Mouse (Mus musculus) macrophage (primary cell): Measurements from ENCODE around the gene Ajap1. TPM values are rescaled to one million over a fixed set of nuclear protein-coding genes. Genes with fewer than 3 reads are reported as not detected.

Experiments used
- H3K27ac ChIP-seq: fragments of 350-480 bp; formaldehyde crosslinking; 2 replicates; pipeline ENCODE4 v1.9.0; 2021
- H3K36me3 ChIP-seq: fragments of 350-480 bp; formaldehyde crosslinking; 2 replicates; pipeline ENCODE4 v1.9.0; 2021; ENCODE audit errors: inconsistent target
- H3K4me3 ChIP-seq: fragments of 350-480 bp; formaldehyde crosslinking; 2 replicates; pipeline ENCODE4 v1.9.0; 2021; ENCODE audit errors: inconsistent target
- H3K79me2 ChIP-seq: fragments of 350-480 bp; formaldehyde crosslinking; 2 replicates; pipeline ENCODE4 v1.9.0; 2021; ENCODE audit errors: inconsistent target
- WGBS: methylation state at CpG from one replicate; pipeline ENCODE4 v1.1.7; 2026; ENCODE audit warnings: inconsistent platforms; ENCODE audit not compliant: missing documents; 5-methylcytosine and 5-hydroxymethylcytosine counted together
- polyA plus RNA-seq: library from polyadenylated mRNA; stranded (reverse); fragments of 250-400 nt; gene quantifications from 3 replicates; pipeline ENCODE4 v1.2.4, GENCODE M21; 2018; ENCODE audit warnings: inconsistent platforms
- total RNA-seq, 78 experiments: library from RNA; depleted of rRNA; stranded (reverse); fragments of 250-400 nt; gene quantifications; 1 replicate in 9 of 78; 2 replicates in 24 of 78; 3 replicates in 43 of 78; 4 replicates in 2 of 78; pipeline ENCODE4 v1.2.4; 2018; ENCODE audit warnings: inconsistent platforms in 56 of 78

Ajap1 gene
- total RNA-seq (2018; cell fraction: chromatin; rRNA removed), result not detected
- total RNA-seq (2018; cell fraction: cytosol; rRNA removed), result not detected
- total RNA-seq (2018; cell fraction: nucleus; rRNA removed), result not detected
- polyA plus RNA-seq, result not detected in 3 replicates

DNA sequence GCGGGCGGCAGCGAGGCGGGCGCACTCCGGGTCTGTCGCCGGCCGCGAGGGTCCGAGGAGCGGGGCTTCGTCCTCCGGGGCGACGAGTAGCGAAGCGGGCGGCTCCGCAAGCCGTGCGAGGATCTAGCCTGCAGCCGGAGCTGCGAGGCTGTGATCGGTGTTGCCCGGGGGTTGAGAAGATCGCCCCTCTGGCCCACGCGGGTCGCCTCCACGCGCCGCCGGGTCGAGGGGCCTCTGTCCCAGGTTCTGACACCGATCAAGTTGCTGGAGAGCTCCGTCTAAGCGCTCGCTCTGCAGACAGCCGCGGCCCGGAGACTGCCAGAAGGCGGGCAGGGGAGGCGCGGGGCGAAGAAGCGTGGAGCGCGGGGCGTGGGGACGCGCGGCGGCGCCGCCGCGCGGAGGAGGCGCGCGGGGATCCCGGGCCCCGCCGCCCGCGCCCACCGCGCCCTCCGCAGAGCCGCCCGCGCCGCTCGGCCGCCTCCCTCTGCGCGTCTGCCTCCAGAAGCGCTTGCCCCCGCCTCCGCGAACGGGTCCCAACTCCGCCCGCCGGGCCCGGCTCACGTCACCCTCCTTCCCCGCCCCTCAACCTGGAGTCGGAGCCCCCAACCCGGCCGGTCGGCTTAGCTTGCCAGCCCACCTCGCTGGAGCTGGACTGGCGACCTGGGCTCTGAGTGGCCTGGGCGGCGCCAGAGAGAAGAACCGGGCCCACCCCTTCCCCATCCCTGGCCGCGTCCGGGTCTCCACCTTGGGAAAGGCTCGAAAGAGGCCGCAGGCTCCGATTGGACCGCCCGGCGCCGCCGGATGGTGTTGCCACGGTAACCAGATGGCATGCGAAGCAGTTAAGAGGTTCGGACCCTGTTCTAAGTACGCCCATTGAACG is at the start of gene Ajap1:
Gene Ajap1 (minus strand): TSS at position 353 of the 880 bp plus-strand sequence.
- no peaks in the 10 kb centered on the region for H3K36me3 ChIP-seq
- H3K79me2 ChIP-seq, result no peaks in the 10 kb centered on the region
- H3K27ac ChIP-seq, result no peak within 1 kb of the TSS
- no peak within 1 kb of the TSS for H3K4me3 ChIP-seq
- WGBS, result 5% methylated on average over 114 of the region's 114 CpGs

DNA sequence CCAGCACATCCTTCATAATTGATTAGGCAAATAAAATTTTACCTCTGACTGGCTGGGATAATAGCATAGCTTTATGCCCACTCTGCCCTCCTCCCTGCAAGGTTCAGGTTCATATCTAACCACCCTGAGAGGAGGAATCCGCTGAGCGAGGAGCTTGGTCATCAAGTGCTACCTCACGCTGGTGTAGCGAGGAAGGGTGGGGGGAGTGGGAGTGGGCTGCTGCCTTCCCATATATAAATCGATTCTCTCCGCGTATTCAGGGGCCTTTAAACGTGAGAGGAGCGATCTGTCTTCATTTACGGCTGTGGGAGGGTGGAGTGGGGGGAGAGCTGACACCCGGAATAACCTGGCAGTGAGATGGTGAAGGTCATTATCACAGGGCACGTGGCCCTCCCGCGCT is 47.9 kb upstream of the Ajap1 start:
- H3K4me3 ChIP-seq, result no peak overlapping the region
- H3K79me2 ChIP-seq, result no peaks in the 10 kb centered on the region
- 81% methylated on average over 14 of the region's 14 CpGs for WGBS
- H3K27ac ChIP-seq, result no peak overlapping the region
- no peaks in the 10 kb centered on the region for H3K36me3 ChIP-seq

DNA sequence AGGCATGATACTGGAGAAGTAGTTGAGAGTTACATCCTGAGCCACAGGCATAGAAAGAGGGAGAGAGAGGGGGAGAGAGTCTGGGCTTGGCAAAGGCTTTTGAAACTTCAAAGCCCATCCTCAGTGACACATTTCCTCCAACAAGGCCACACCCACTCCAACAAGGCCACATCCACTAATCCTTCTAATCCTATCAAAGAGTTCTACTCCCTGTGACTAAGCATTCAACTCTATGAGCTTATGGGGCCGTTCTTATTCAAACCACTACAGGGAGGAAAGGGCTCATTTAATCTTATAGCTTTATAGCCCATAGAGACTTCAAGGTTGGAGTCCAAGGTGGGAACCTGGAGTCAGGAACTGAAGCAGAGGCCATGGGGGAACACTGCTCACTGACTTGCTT is 39.0 kb upstream of the Ajap1 start:
- 80% methylated on average over 1 of the region's 1 CpGs for WGBS
- H3K79me2 ChIP-seq, result no peaks in the 10 kb centered on the region
- no peak overlapping the region for H3K4me3 ChIP-seq

DNA sequence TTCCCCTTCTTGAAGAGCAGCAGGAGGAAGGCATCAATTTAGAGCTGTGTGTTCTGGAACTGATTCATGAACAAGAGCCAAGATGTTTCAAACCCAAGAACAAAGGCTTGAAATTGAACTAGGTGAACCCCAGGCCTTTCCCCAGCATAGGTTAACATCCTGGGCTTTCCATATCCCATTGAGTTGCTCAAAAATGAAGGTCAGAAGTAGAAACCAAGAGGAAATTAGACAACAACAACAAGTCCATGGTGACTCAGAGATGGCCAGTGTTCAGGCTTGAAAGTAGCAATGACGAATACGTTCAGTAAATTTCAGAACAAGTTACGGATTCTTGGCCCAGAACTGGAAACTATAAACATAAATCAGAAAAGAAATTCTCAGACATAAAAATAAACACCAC is 37.3 kb upstream of the Ajap1 start:
- H3K36me3 ChIP-seq, result no peaks in the 10 kb centered on the region
- no peak overlapping the region for H3K27ac ChIP-seq
- 85% methylated on average over 3 of the region's 3 CpGs for WGBS
- H3K4me3 ChIP-seq, result no peak overlapping the region
- H3K79me2 ChIP-seq, result no peaks in the 10 kb centered on the region

More for the DNA sequence above, 39.0 kb upstream of the Ajap1 start:
- H3K27ac ChIP-seq, result no peak overlapping the region
- H3K36me3 ChIP-seq, result no peaks in the 10 kb centered on the region

GRCm38 (mm10) chr4:153519289-153519688 is 36.7 kb upstream of the Ajap1 start:
- Histone ChIP-seq H3K4me3 (no peak overlapping the region), H3K36me3 (no peaks in the 10 kb centered on the region), H3K79me2 (no peaks in the 10 kb centered on the region), H3K27ac (no peak overlapping the region)
- WGBS, result 83% methylated on average over 1 of the region's 1 CpGs

DNA sequence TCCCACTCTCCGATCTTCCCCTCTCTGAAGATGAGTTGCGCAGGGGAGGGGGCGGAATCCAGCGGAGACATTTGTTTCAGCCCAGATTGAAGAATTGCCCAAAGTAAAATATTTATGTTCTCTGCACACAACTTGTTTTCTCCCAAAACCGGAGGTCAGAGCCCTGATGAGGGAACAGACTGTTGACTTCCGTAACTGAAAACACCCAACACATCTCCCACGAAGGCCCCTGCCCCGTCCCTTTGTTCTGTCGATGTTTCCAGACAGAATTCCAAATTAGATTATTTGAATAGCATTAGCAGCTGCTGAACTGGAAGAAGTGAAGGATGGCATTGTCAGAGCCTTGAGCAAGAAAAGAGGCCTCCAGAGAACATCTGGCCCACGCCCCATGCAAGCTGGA is 33.2 kb upstream of the Ajap1 start:
- H3K36me3 ChIP-seq, result no peaks in the 10 kb centered on the region
- no peak overlapping the region for H3K4me3 ChIP-seq
- no peak overlapping the region for H3K27ac ChIP-seq
- H3K79me2 ChIP-seq, result no peaks in the 10 kb centered on the region
- 80% methylated on average over 10 of the region's 10 CpGs for WGBS

DNA sequence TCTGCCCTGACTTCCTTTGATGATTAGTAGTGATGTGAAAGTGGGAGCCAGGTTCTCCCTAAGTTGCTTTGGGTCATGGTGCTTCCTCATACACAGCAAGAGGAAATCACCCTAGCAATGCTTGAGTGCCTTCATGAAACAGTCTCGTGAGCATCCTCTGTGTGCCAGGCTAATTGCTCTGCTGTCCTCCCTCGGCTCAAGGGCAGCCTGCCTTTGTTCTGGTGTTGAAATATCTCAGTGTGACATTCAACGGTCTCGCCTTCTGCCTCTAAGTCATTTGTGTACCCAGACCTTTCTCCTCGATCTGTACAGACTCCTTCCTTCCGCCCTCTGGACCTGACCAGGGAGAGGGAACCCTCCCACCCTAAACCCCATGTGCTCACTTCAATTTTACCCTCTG is 31.5 kb upstream of the Ajap1 start:
- H3K79me2 ChIP-seq, result no peaks in the 10 kb centered on the region
- no peak overlapping the region for H3K27ac ChIP-seq
- H3K36me3 ChIP-seq, result no peaks in the 10 kb centered on the region
- WGBS, result 87% methylated on average over 6 of the region's 6 CpGs
- H3K4me3 ChIP-seq, result no peak overlapping the region

DNA sequence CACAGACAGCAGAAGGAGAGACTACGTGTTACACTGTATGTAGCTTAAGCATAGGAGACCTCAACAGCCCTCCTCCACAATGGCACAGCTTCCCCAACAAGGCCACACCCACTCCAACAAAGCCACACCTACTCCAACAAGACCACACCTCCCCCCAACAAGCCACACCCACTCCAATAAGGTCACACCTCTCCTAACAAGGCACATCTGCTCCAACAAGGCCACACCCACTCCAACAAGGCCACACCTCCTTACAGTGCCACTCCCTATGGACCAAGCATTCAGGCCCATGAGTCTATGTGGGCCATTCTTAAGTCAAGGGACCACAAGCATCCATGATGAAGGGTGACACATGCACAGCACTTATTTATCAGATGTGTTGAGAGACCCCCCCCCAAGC is 28.9 kb upstream of the Ajap1 start:
- H3K36me3 ChIP-seq, result no peaks in the 10 kb centered on the region
- WGBS, result 100% methylated on average over 1 of the region's 1 CpGs
- H3K4me3 ChIP-seq, result no peak overlapping the region
- no peaks in the 10 kb centered on the region for H3K79me2 ChIP-seq
- no peak overlapping the region for H3K27ac ChIP-seq

DNA sequence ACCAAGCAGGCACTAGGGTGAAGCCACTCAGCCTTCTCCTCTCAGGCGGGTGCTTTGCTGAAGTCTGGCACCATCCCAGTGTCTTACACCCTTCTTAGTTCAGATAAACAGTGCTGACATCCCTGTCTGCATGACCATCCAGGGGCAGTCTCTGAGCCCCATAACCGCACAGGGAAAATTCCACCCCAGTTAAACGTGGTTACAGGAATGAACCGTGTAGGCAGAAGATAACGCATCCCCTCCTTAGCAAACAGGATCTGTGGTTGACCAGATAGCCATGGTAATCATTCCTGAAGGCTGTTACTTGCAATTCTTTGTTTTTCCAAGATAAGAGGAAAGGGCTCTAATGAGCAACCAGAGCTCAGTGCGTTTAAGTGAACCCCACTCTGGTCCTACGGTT is 19.3 kb upstream of the Ajap1 start:
- H3K27ac ChIP-seq, result no peak overlapping the region
- 85% methylated on average over 6 of the region's 7 CpGs for WGBS
- no peaks in the 10 kb centered on the region for H3K79me2 ChIP-seq
- H3K36me3 ChIP-seq, result no peaks in the 10 kb centered on the region
- no peak overlapping the region for H3K4me3 ChIP-seq

DNA sequence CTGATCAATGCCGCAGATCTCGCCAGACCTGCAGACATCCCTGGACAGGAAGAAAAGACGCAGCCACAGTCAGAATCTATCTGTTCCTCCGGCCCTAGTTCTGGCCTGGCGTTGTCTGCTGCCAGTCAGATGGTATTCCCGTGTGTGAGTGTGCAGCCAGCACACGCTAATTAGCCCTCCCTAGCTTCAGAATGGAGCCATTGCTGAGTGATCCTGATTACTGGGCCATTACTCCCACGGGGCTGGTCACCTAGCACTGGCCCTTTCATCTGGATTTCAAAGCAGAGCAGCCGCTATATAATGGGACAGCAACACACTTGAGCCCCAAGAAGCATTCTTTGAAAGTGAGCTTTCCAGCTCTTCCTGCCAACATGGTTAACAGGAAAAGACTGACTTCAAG is 9.8 kb upstream of the Ajap1 start:
- Histone ChIP-seq H3K79me2 (no peaks in the 10 kb centered on the region), H3K36me3 (no peaks in the 10 kb centered on the region), H3K27ac (no peak overlapping the region), H3K4me3 (no peak overlapping the region)
- WGBS, result 49% methylated on average over 9 of the region's 9 CpGs

GRCm38 (mm10) chr4:153489116-153489515 is 6.5 kb upstream of the Ajap1 start:
- no peak overlapping the region for H3K4me3 ChIP-seq
- WGBS, result 81% methylated on average over 7 of the region's 8 CpGs
- H3K36me3 ChIP-seq, result no peaks in the 10 kb centered on the region
- no peaks in the 10 kb centered on the region for H3K79me2 ChIP-seq
- H3K27ac ChIP-seq, result no peak overlapping the region

- H3K27ac ChIP-seq, result no peak overlapping the region
- H3K36me3 ChIP-seq, result no peaks in the 10 kb centered on the region
- no peak overlapping the region for H3K4me3 ChIP-seq
- H3K79me2 ChIP-seq, result no peaks in the 10 kb centered on the region
- 68% methylated on average over 4 of the region's 4 CpGs for WGBS
Observed at GRCm38 (mm10) chr4:153485913-153486312, 3.3 kb upstream of the Ajap1 start.

- Histone ChIP-seq H3K27ac (no peak overlapping the region), H3K36me3 (no peaks in the 10 kb centered on the region), H3K79me2 (no peaks in the 10 kb centered on the region), H3K4me3 (no peak overlapping the region)
- 13% methylated on average over 7 of the region's 7 CpGs for WGBS
Observed at GRCm38 (mm10) chr4:153484392-153484791, 1.8 kb upstream of the Ajap1 start.

- no peak overlapping the region for H3K4me3 ChIP-seq
- H3K27ac ChIP-seq, result no peak overlapping the region
- H3K36me3 ChIP-seq, result no peaks in the 10 kb centered on the region
- 8% methylated on average over 60 of the region's 71 CpGs for WGBS
- H3K79me2 ChIP-seq, result no peaks in the 10 kb centered on the region
Observed at GRCm38 (mm10) chr4:153481361-153482234, 1.0 kb downstream of the Ajap1 start.
